Mouse (Mus musculus) myocyte (in vitro differentiated cells): ENCODE data around the gene Pnmal2. TPM values are rescaled to one million over a fixed set of nuclear protein-coding genes. Genes with fewer than 3 reads are reported as not detected.

Source experiments
- H3K27me3 ChIP-seq: one replicate; pipeline ENCODE4 v1.6.1; 2011; ENCODE audit not compliant: control insufficient read depth, insufficient read depth, insufficient read length
- H3K36me3 ChIP-seq: one replicate; pipeline ENCODE4 v1.6.1; 2011; ENCODE audit not compliant: control insufficient read depth, insufficient read depth
- H3K4me2 ChIP-seq: one replicate; pipeline ENCODE4 v1.6.1; 2011; ENCODE audit warnings: low read depth, control low read depth
- H3K4me3 ChIP-seq: one replicate; pipeline ENCODE4 v1.5.1; 2011; ENCODE audit warnings: mild to moderate bottlenecking, control low read depth, moderate library complexity
- H3K79me2 ChIP-seq: one replicate; pipeline ENCODE4 v1.6.1; 2011; ENCODE audit not compliant: control insufficient read depth, insufficient read depth
- H3ac ChIP-seq: one replicate; pipeline ENCODE4 v1.6.1; 2011; ENCODE audit not compliant: control insufficient read depth, insufficient read length
- CEBPB ChIP-seq: IDR thresholded peaks from 2 replicates; pipeline ENCODE4 v1.6.1; 2011; ENCODE audit warnings: mild to moderate bottlenecking, moderate library complexity; ENCODE audit not compliant: poor library complexity, insufficient read depth, severe bottlenecking
- E2F4 ChIP-seq: IDR thresholded peaks from one replicate; pipeline ENCODE4 v1.6.1; 2011; ENCODE audit warnings: mild to moderate bottlenecking, control low read depth, moderate library complexity; ENCODE audit not compliant: insufficient read depth
- MAX ChIP-seq: IDR thresholded peaks from one replicate; pipeline ENCODE4 v1.6.1; 2011; ENCODE audit warnings: low read depth, mild to moderate bottlenecking, control low read depth
- MYOD1 ChIP-seq, 3 experiments: IDR thresholded peaks; one replicate each; pipeline ENCODE4 v1.6.1; 2011; ENCODE audit warnings: control low read depth in 2 of 3, low read depth in 2 of 3, mild to moderate bottlenecking in 2 of 3, moderate library complexity in 1 of 3; ENCODE audit not compliant: insufficient read length in 2 of 3, control insufficient read depth in 1 of 3
- MYOG ChIP-seq, 3 experiments: IDR thresholded peaks; one replicate each; pipeline ENCODE4 v1.6.1; 2011; ENCODE audit warnings: control low read depth in 2 of 3, low read depth in 2 of 3, mild to moderate bottlenecking in 2 of 3; ENCODE audit not compliant: insufficient read length in 2 of 3, control insufficient read depth in 1 of 3, insufficient read depth in 1 of 3
- POLR2A ChIP-seq: IDR thresholded peaks from one replicate; pipeline ENCODE4 v1.6.1; 2011; ENCODE audit warnings: low read depth, mild to moderate bottlenecking, control low read depth, moderate library complexity; ENCODE audit not compliant: insufficient read length
- POLR2AphosphoS2 ChIP-seq: IDR thresholded peaks from one replicate; pipeline ENCODE4 v1.6.1; 2011; ENCODE audit warnings: low read depth, control low read depth; ENCODE audit not compliant: insufficient read length
- REST ChIP-seq: IDR thresholded peaks from one replicate; pipeline ENCODE4 v1.6.1; 2011; ENCODE audit warnings: mild to moderate bottlenecking, control low read depth, moderate library complexity; ENCODE audit not compliant: insufficient read depth, insufficient read length
- SRF ChIP-seq: IDR thresholded peaks from one replicate; pipeline ENCODE4 v1.6.1; 2011; ENCODE audit warnings: low read depth; ENCODE audit not compliant: control insufficient read depth, insufficient read length
- TCF12 ChIP-seq: IDR thresholded peaks from one replicate; pipeline ENCODE4 v1.6.1; 2011; ENCODE audit warnings: mild to moderate bottlenecking, control low read depth; ENCODE audit not compliant: poor library complexity, insufficient read depth, severe bottlenecking
- TCF3 ChIP-seq: IDR thresholded peaks from one replicate; pipeline ENCODE4 v1.6.1; 2011; ENCODE audit warnings: low read depth, control low read depth; ENCODE audit not compliant: insufficient read length
- USF1 ChIP-seq: IDR thresholded peaks from one replicate; pipeline ENCODE4 v1.6.1; 2011; ENCODE audit warnings: low read depth, mild to moderate bottlenecking, control low read depth, moderate library complexity
- polyA plus RNA-seq: library from polyadenylated mRNA; unstranded; fragments of >200 nt; fragmentation: generic; extraction: Trizol; gene quantifications from one replicate; pipeline ENCODE4 v1.2.1, GENCODE M21; 2012; ENCODE audit warnings: missing spikeins

Pnmal2 gene
- polyA plus RNA-seq, 1 experiment: 44.4 TPM

- Histone ChIP-seq H3K36me3 (no peaks in the 10 kb centered on the region), H3K27me3 (no peaks in the 10 kb centered on the region), H3K4me2 (peak within 1 kb of the TSS; percentile 85), H3K79me2 (peaks cover 40% of the 10 kb centered on the region), H3K4me3 (peak within 1 kb of the TSS; percentile 94), H3ac (peak within 1 kb of the TSS; percentile 61)
- peak in 1 of 3 experiments; percentile 39 for TF ChIP-seq MYOD1 (IDR thresholded peaks at IDR 0.05; ENCODE audit: control insufficient read depth in 1 of 3, insufficient read length in 2 of 3, low read depth in 2 of 3)
- TF ChIP-seq TCF12: no peak
- peak; percentile 31 for TF ChIP-seq E2F4
- peak; percentile 77 for TF ChIP-seq SRF
- TF ChIP-seq POLR2A: peak; percentile 50
- TF ChIP-seq MYOG (IDR thresholded peaks at IDR 0.05; ENCODE audit: control insufficient read depth in 1 of 3, insufficient read depth in 1 of 3, insufficient read length in 2 of 3, low read depth in 2 of 3): peak in 1 of 3 experiments; percentile 66
- no peak for TF ChIP-seq POLR2AphosphoS2
- no peak for TF ChIP-seq CEBPB
- TF ChIP-seq REST: no peak
- TF ChIP-seq TCF3: no peak
- no peak for TF ChIP-seq MAX
- no peak for TF ChIP-seq USF1
Observed at GRCm38 (mm10) chr7:16924037-16924834, 20.2 kb upstream of the Pnmal2 start, which contains the start of gene Calm3. Gene Calm3, minus strand, starts transcription at chr7:16924114.

GRCm38 (mm10) chr7:16928341-16928740 lies 16.1 kb upstream of the Pnmal2 start:
- H3K36me3 ChIP-seq: no peaks in the 10 kb centered on the region
- no peak for TF ChIP-seq SRF
- TF ChIP-seq POLR2AphosphoS2: no peak
- TF ChIP-seq TCF3: no peak
- no peak for TF ChIP-seq E2F4
- TF ChIP-seq CEBPB: no peak
- no peak for TF ChIP-seq MYOG (IDR thresholded peaks at IDR 0.05; ENCODE audit: control insufficient read depth in 1 of 3, insufficient read depth in 1 of 3, insufficient read length in 2 of 3, low read depth in 2 of 3)
- TF ChIP-seq POLR2A: no peak
- TF ChIP-seq USF1: no peak
- no peak for TF ChIP-seq TCF12
- TF ChIP-seq REST: no peak
- TF ChIP-seq MYOD1 (IDR thresholded peaks at IDR 0.05; ENCODE audit: control insufficient read depth in 1 of 3, insufficient read length in 2 of 3, low read depth in 2 of 3): no peak
- TF ChIP-seq MAX: no peak
- peaks cover 4% of the 10 kb centered on the region for H3K79me2 ChIP-seq
- no peaks in the 10 kb centered on the region for H3K27me3 ChIP-seq
- H3ac ChIP-seq: no peak overlapping the region
- H3K4me2 ChIP-seq: no peak overlapping the region
- no peak overlapping the region for H3K4me3 ChIP-seq

- Histone ChIP-seq H3K4me2 (no peak overlapping the region), H3K79me2 (no peaks in the 10 kb centered on the region), H3K27me3 (no peaks in the 10 kb centered on the region), H3ac (no peak overlapping the region), H3K36me3 (no peaks in the 10 kb centered on the region), H3K4me3 (no peak overlapping the region)
- no peak for TF ChIP-seq USF1
- no peak for TF ChIP-seq TCF12
- no peak for TF ChIP-seq SRF
- TF ChIP-seq POLR2AphosphoS2: no peak
- TF ChIP-seq CEBPB: no peak
Observed at GRCm38 (mm10) chr7:16930850-16931249, 13.6 kb upstream of the Pnmal2 start.

GRCm38 (mm10) chr7:16931968-16932627 lies 12.4 kb upstream of the Pnmal2 start:
- TF ChIP-seq POLR2A (no peak), CEBPB (no peak), REST (no peak), POLR2AphosphoS2 (no peak), E2F4 (no peak), TCF12 (no peak), MAX (no peak), MYOG (IDR thresholded peaks at IDR 0.05; ENCODE audit: control insufficient read depth in 1 of 3, insufficient read depth in 1 of 3, insufficient read length in 2 of 3, low read depth in 2 of 3) (no peak), TCF3 (no peak), MYOD1 (IDR thresholded peaks at IDR 0.05; ENCODE audit: control insufficient read depth in 1 of 3, insufficient read length in 2 of 3, low read depth in 2 of 3) (no peak), SRF (no peak), USF1 (no peak)
- Histone ChIP-seq H3K79me2 (no peaks in the 10 kb centered on the region), H3ac (no peak overlapping the region), H3K27me3 (no peaks in the 10 kb centered on the region), H3K4me2 (no peak overlapping the region), H3K36me3 (no peaks in the 10 kb centered on the region), H3K4me3 (no peak overlapping the region)
